Mouse (Mus musculus) spleen, adult 2 months (tissue): ENCODE measurements around the gene Cd300lg.

Experiments used
- CTCF ChIP-seq: fragments of 200-500 bp; IDR thresholded peaks from 2 replicates; pipeline ENCODE4 v1.5.1; 2011; ENCODE audit warnings: mild to moderate bottlenecking, inconsistent platforms; ENCODE audit not compliant: insufficient read depth, insufficient read length, insufficient replicate concordance; ENCODE audit errors: extremely low read depth
- POLR2A ChIP-seq: fragments of 200-500 bp; IDR thresholded peaks from 2 replicates; pipeline ENCODE4 v1.6.1; 2011; ENCODE audit warnings: low read depth, low read length, inconsistent platforms

DNA sequence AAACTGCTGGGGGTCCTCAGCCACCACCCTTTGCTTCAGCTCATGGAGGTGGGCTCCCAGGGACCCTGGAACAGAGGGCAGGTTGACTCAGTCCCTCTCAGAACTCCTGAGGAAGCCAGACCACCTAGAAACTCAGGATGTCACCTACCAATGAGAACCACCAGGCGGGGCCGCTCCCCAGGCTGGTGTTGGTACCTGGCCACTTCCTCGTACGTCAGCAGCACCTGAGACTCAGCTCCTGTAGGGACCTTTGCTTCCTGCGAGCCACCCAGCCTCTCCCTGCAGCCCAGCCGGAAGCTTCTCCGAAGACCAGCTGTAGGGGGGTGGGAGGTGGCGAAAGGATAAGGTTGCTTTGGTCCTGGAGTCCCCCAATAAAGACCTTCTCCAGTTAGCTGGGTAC, 32.9 kb upstream of the Cd300lg start:
- no peak for TF ChIP-seq POLR2A
- no peak for TF ChIP-seq CTCF
